Mouse (Mus musculus) hindbrain, embryonic 10.5 days (tissue): ENCODE data around the gene Rprd1b. TPM values are rescaled to one million over a fixed set of nuclear protein-coding genes. Genes with fewer than 3 reads are reported as not detected.

ENCODE experiments used
- DNase-seq: peaks from one replicate; pipeline ENCODE4 v3.0.0-alpha.2; 2017; ENCODE audit warnings: low spot score
- H3K27ac ChIP-seq: fragments of 300-500 bp; sonication (generic); 2 replicates; pipeline ENCODE4 v1.5.1; 2016; ENCODE audit warnings: mild to moderate bottlenecking, moderate library complexity
- H3K27me3 ChIP-seq: fragments of 300-500 bp; sonication (generic); 2 replicates; pipeline ENCODE4 v1.6.1; 2016; ENCODE audit warnings: mild to moderate bottlenecking; ENCODE audit not compliant: poor library complexity, insufficient read depth, severe bottlenecking
- H3K36me3 ChIP-seq: fragments of 300-500 bp; sonication (generic); 2 replicates; pipeline ENCODE4 v1.6.1; 2016; ENCODE audit warnings: mild to moderate bottlenecking, moderate library complexity
- H3K4me1 ChIP-seq: fragments of 300-500 bp; sonication (generic); replicated peaks from 2 replicates; pipeline ENCODE4 v1.6.1; 2016; ENCODE audit warnings: mild to moderate bottlenecking
- H3K4me3 ChIP-seq: fragments of 300-500 bp; sonication (generic); 2 replicates; pipeline ENCODE4 v1.5.1; 2016; ENCODE audit warnings: mild to moderate bottlenecking, moderate library complexity
- H3K9me3 ChIP-seq: fragments of 300-500 bp; sonication (generic); 2 replicates; pipeline ENCODE4 v1.6.1; 2016; ENCODE audit warnings: mild to moderate bottlenecking, moderate library complexity
- WGBS: fragments of 180-500 bp; shearing (Covaris S2); methylation state at CpG from one replicate; pipeline ENCODE4 v1.1.7; 2016; 5-methylcytosine and 5-hydroxymethylcytosine counted together
- polyA plus RNA-seq: library from polyadenylated mRNA; unstranded; fragments of >200 nt; fragmentation: Nextera tagmentation; extraction: Ambion mirVana; gene quantifications from 2 replicates; pipeline ENCODE4 v1.2.1, GENCODE M21; 2016

Gene Rprd1b
- polyA plus RNA-seq = 55.7 and 56.8 TPM in 2 replicates

- Histone ChIP-seq H3K9me3 (no peaks in the 10 kb centered on the region), H3K36me3 (peaks cover 21% of the 10 kb centered on the region), H3K27ac (peak within 1 kb of the TSS; percentile 96), H3K4me1 (peaks cover 44% of the 10 kb centered on the region), H3K27me3 (no peaks in the 10 kb centered on the region), H3K4me3 (peak within 1 kb of the TSS; percentile 88)
- under 1% methylated on average over 52 of the region's 52 CpGs for WGBS
- DNase-seq = peak; percentile 97
These were observed at the start of gene Rprd1b, which contains the start of gene Tti1 for GRCm38 (mm10) chr2:158028354-158028863. Gene Rprd1b (plus strand): TSS chr2:158028497. Gene Tti1 (minus strand): TSS chr2:158028433.

- H3K36me3 ChIP-seq = peaks cover 33% of the 10 kb centered on the region
- peaks cover 19% of the 10 kb centered on the region for H3K4me1 ChIP-seq
- peaks cover 19% of the 10 kb centered on the region for H3K27me3 ChIP-seq
- no peaks in the 10 kb centered on the region for H3K9me3 ChIP-seq
- no peak overlapping the region for H3K4me3 ChIP-seq
- H3K27ac ChIP-seq = no peak overlapping the region
- WGBS = 67% methylated on average over 5 of the region's 5 CpGs
- no peak for DNase-seq
These were observed 49.1 kb upstream of the Rprd1b start for GRCm38 (mm10) chr2:157979241-157979640.

- no peaks in the 10 kb centered on the region for H3K9me3 ChIP-seq
- H3K27me3 ChIP-seq = no peaks in the 10 kb centered on the region
- H3K4me3 ChIP-seq = no peak overlapping the region
- WGBS = 94% methylated on average over 3 of the region's 3 CpGs
- no peak for DNase-seq
- H3K4me1 ChIP-seq = peaks cover 6% of the 10 kb centered on the region
- no peak overlapping the region for H3K27ac ChIP-seq
- H3K36me3 ChIP-seq = peaks cover 44% of the 10 kb centered on the region
These were observed 45.6 kb upstream of the Rprd1b start for GRCm38 (mm10) chr2:157982727-157983126.

- H3K27me3 ChIP-seq = no peaks in the 10 kb centered on the region
- no peak overlapping the region for H3K27ac ChIP-seq
- H3K9me3 ChIP-seq = no peaks in the 10 kb centered on the region
- peaks cover 6% of the 10 kb centered on the region for H3K4me1 ChIP-seq
- peaks cover 48% of the 10 kb centered on the region for H3K36me3 ChIP-seq
- no peak overlapping the region for H3K4me3 ChIP-seq
- WGBS = 91% methylated on average over 4 of the region's 4 CpGs
- no peak for DNase-seq
These were observed 45.0 kb upstream of the Rprd1b start for GRCm38 (mm10) chr2:157983276-157983675.

DNA sequence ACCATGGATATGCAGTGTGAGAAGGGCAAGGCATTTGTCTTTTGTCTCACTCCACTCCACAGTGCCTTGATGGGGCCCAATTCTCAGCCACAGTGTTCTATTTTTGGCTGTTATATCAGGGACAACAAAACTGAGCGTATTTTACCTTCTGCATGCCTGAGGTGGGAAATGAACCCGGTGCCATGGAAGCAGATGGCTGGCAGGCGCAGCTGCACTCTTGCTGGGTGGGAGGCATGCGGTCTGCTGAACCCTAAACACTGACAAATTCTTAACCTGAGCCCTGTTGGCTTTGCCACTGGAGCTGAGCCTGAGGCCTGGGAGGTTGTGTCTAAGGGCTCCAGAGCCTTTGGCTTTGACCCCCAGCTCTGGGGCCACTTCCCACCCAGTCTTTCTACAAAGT, 42.7 kb upstream of the Rprd1b start:
- Histone ChIP-seq H3K36me3 (peaks cover 56% of the 10 kb centered on the region), H3K9me3 (no peaks in the 10 kb centered on the region), H3K4me1 (peaks cover 16% of the 10 kb centered on the region), H3K27ac (no peak overlapping the region), H3K4me3 (no peak overlapping the region), H3K27me3 (no peaks in the 10 kb centered on the region)
- WGBS = 92% methylated on average over 4 of the region's 4 CpGs
- no peak for DNase-seq

DNA sequence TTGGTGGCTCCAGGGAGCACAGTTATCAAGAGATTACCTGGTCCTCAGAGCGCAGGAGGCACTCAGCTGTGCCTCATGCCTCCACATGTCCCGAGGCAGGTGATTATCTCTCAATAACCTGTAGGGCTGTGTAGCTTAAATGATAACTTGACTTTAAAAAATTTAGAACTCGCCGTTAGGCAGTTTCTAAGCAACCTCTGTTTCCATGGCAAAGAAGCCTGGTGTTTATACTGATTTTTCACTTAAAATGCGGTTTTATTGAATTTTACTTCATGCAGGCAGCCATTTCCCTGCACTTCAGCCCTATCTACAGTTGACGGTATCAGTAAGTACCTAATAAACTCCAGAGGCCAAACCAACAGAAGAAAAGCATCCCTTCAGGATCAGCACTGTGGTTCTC, 42.1 kb upstream of the Rprd1b start:
- no peak for DNase-seq
- Histone ChIP-seq H3K4me3 (no peak overlapping the region), H3K27me3 (no peaks in the 10 kb centered on the region), H3K9me3 (no peaks in the 10 kb centered on the region), H3K4me1 (peaks cover 16% of the 10 kb centered on the region), H3K36me3 (peaks cover 56% of the 10 kb centered on the region), H3K27ac (peak overlapping the region; percentile 29; the same call in 1 of the 2 replicates)
- WGBS = 93% methylated on average over 6 of the region's 6 CpGs

GRCm38 (mm10) chr2:157988416-157989190, 39.7 kb upstream of the Rprd1b start:
- Histone ChIP-seq H3K27ac (no peak overlapping the region), H3K9me3 (no peaks in the 10 kb centered on the region), H3K36me3 (peaks cover 60% of the 10 kb centered on the region), H3K4me3 (no peak overlapping the region), H3K4me1 (peaks cover 16% of the 10 kb centered on the region), H3K27me3 (no peaks in the 10 kb centered on the region)
- no peak for DNase-seq
- WGBS = 78% methylated on average over 7 of the region's 7 CpGs

DNA sequence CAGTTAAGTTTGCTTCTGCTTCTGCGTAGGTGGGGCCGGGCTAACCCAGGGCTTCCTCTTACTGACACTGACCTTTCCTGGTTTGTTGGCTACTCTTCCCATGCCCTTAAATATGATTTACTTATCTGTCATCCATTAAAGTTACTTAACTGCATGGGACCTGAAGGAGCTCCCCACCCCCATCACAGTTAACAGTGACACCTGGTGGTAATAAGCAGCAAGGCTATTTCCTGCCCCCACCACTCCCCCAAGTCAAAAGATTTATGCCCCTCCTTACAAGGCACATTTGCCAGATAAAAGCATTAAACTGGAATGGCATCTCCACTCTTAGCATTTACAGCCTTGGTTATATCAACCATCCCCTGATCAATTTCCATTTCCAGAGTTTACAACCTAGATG, 38.4 kb upstream of the Rprd1b start:
- H3K27ac ChIP-seq = no peak overlapping the region
- whole genome bisulfite sequencing = 85% methylated on average over 2 of the region's 2 CpGs
- no peaks in the 10 kb centered on the region for H3K27me3 ChIP-seq
- H3K4me1 ChIP-seq = peaks cover 16% of the 10 kb centered on the region
- H3K9me3 ChIP-seq = no peaks in the 10 kb centered on the region
- no peak overlapping the region for H3K4me3 ChIP-seq
- H3K36me3 ChIP-seq = peaks cover 73% of the 10 kb centered on the region
- no peak for DNase-seq

- Histone ChIP-seq H3K9me3 (no peaks in the 10 kb centered on the region), H3K27ac (no peak overlapping the region), H3K27me3 (no peaks in the 10 kb centered on the region), H3K4me1 (peaks cover 16% of the 10 kb centered on the region), H3K4me3 (no peak overlapping the region), H3K36me3 (peaks cover 80% of the 10 kb centered on the region)
- DNase-seq = no peak
- 80% methylated on average over 6 of the region's 6 CpGs for WGBS
These were observed 37.3 kb upstream of the Rprd1b start for GRCm38 (mm10) chr2:157991026-157991425.

GRCm38 (mm10) chr2:157992501-157992900, 35.8 kb upstream of the Rprd1b start:
- Histone ChIP-seq H3K4me3 (no peak overlapping the region), H3K9me3 (no peaks in the 10 kb centered on the region), H3K27me3 (no peaks in the 10 kb centered on the region), H3K4me1 (peaks cover 11% of the 10 kb centered on the region), H3K27ac (no peak overlapping the region), H3K36me3 (peaks cover 87% of the 10 kb centered on the region)
- WGBS = 94% methylated on average over 4 of the region's 4 CpGs
- DNase-seq = no peak

DNA sequence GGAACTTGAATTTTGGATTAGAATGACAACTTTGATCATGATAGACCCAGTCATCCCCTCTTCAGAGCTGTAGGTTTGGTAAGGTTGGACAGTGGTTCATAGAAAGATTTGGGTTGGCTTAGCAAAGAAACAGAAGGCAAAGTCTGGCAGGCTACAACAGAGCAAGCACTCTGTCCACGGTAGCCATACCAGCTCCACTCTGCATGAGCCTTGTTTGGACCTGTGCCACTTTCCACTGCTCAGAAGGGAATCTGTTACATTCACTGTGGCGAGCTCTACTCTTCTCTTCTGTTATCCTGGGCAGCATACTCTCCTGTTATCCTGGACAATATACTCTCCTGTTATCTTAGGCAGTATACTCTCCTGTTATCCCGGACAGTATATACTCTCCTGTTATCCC, 29.5 kb upstream of the Rprd1b start:
- H3K9me3 ChIP-seq = no peaks in the 10 kb centered on the region
- DNase-seq = no peak
- peaks cover 68% of the 10 kb centered on the region for H3K36me3 ChIP-seq
- no peaks in the 10 kb centered on the region for H3K27me3 ChIP-seq
- H3K27ac ChIP-seq = no peak overlapping the region
- H3K4me3 ChIP-seq = no peak overlapping the region
- WGBS = 93% methylated on average over 3 of the region's 3 CpGs
- no peaks in the 10 kb centered on the region for H3K4me1 ChIP-seq

DNA sequence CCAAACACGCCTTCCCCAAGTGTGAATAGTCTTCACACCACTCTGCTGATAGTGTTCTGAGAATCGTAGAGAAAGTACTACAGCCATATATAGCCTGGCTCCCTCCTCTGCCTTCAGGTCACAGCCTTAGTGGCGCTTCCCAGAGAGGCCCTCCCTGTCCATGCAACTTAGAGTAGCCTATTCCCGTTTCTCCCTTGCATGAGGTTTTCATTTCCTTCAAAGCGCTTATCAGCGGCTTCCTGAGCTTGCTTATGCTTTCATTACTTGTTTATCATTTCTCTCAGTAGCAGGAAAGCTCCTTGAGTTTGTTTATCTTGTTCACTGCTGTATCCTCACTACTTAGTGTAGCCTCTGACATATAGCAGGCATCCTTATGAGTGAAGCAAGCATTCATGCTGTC, 23.7 kb upstream of the Rprd1b start:
- H3K9me3 ChIP-seq = no peaks in the 10 kb centered on the region
- no peaks in the 10 kb centered on the region for H3K4me1 ChIP-seq
- DNase-seq = no peak
- 87% methylated on average over 6 of the region's 6 CpGs for WGBS
- H3K36me3 ChIP-seq = peaks cover 72% of the 10 kb centered on the region
- no peak overlapping the region for H3K4me3 ChIP-seq
- no peaks in the 10 kb centered on the region for H3K27me3 ChIP-seq
- H3K27ac ChIP-seq = no peak overlapping the region

DNA sequence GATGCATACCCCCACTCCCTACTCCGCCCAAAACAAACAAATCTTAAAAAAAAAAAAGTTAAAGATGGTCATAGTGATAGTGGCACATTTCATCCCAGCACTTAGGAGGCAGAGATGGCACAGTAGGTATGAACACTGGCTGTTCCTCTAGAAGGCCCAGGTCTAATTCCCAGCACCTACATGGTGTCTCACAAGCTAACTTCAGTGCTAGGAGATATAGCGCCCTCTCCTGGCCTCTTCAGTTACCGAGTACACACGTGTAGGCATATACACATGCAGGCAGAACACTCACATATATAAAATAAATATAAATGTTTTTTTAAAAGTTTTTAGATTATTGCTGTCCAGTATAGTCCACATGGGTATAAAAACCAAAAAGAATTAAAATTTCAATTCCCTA, 22.7 kb upstream of the Rprd1b start:
- no peaks in the 10 kb centered on the region for H3K4me1 ChIP-seq
- H3K27ac ChIP-seq = no peak overlapping the region
- peaks cover 74% of the 10 kb centered on the region for H3K36me3 ChIP-seq
- no peaks in the 10 kb centered on the region for H3K9me3 ChIP-seq
- 97% methylated on average over 4 of the region's 4 CpGs for WGBS
- no peaks in the 10 kb centered on the region for H3K27me3 ChIP-seq
- H3K4me3 ChIP-seq = no peak overlapping the region
- DNase-seq = no peak
